In genomic region chr17:9536090-9536489, GRCm38 (mm10) we compare ENCODE assay signal across 21 mouse cellular contexts.
DNase-seq lines count a peak whose midpoint lies in the region; ATAC-seq and TF ChIP-seq lines count a peak whose summit lies in the region.
"Had no signal": no experiment of that assay in that cellular context is flagged by ENCODE, and none has a peak within 500 bp of the region (broad histone marks: within the 10 kb centered on the region; RNA-seq: fewer than 3 reads in every experiment).

No protein-coding gene starts in this region.

- no peak for ATAC-seq in midbrain, embryonic 14.5 days (ENCODE audit: low FRiP score, low TSS enrichment)
- ATAC-seq in midbrain, postnatal 0 days (ENCODE audit: low FRiP score): no peak
- ATAC-seq in forebrain, embryonic 15.5 days (replicated peaks): peak; percentile 84
- ATAC-seq in hindbrain, embryonic 16.5 days: 0 out of 2 replicates have a peak, but pooled peaks have one; percentile 63
- ATAC-seq in liver, embryonic 11.5 days (replicated peaks; ENCODE audit: low FRiP score): no peak
- ATAC-seq: activated CD4-positive, CD25-positive, alpha-beta regulatory T cell, adult 4 months; Patski had no signal

- TF ChIP-seq CTCF in cerebellum, adult 2 months (IDR thresholded peaks at IDR 0.05; ENCODE audit: borderline replicate concordance, insufficient read depth, low read depth, low read length): no peak
- TF ChIP-seq CTCF in midbrain, postnatal 0 days (IDR thresholded peaks at IDR 0.05): no peak

- H3K9ac ChIP-seq in midbrain, embryonic 14.5 days (replicated peaks; ENCODE audit: low read length): no peak overlapping the region
- no peak overlapping the region for H3K9ac ChIP-seq in midbrain, postnatal 0 days (replicated peaks; ENCODE audit: low read length, poor library complexity, severe bottlenecking)
- no peak overlapping the region for H3K9ac ChIP-seq in forebrain, embryonic 15.5 days (replicated peaks)
- H3K9ac ChIP-seq in hindbrain, embryonic 16.5 days (ENCODE audit: low read depth, low read length): no peak overlapping the region
- H3K9ac ChIP-seq in liver, embryonic 11.5 days (ENCODE audit: low read depth, low read length): no peak overlapping the region
- H3K9ac ChIP-seq: liver, embryonic 15.5 days had no signal

- H3K9me3 ChIP-seq in midbrain, embryonic 14.5 days (ENCODE audit: control insufficient read depth, low read length): no peaks in the 10 kb centered on the region
- H3K9me3 ChIP-seq in midbrain, postnatal 0 days (ENCODE audit: low read length): no peaks in the 10 kb centered on the region
- peaks cover 5% of the 10 kb centered on the region; the same call in 1 of the 2 replicates for H3K9me3 ChIP-seq in forebrain, embryonic 15.5 days
- no peaks in the 10 kb centered on the region; the same call in 1 of the 2 replicates for H3K9me3 ChIP-seq in hindbrain, embryonic 16.5 days (ENCODE audit: control insufficient read depth, low read length)
- H3K9me3 ChIP-seq in limb, embryonic 10.5 days (replicated peaks): no peaks in the 10 kb centered on the region
- H3K9me3 ChIP-seq in liver, embryonic 11.5 days (ENCODE audit: control insufficient read depth, low read length): no peaks in the 10 kb centered on the region
- H3K9me3 ChIP-seq: liver, embryonic 15.5 days had no signal

- peak; percentile 5 for DNase-seq in cerebellum, adult 9-10 months
- no peak for DNase-seq in cerebellum, adult 2 months
- DNase-seq in midbrain, embryonic 14.5 days: peak; percentile 20
- no peak for DNase-seq in midbrain, postnatal 0 days (ENCODE audit: low spot score)
- DNase-seq in limb, embryonic 10.5 days (ENCODE audit: low spot score): no peak
- DNase-seq in liver, embryonic 11.5 days (ENCODE audit: low spot score): no peak
- DNase-seq: adrenal gland, postnatal 25 days; cerebellum, adult 11-12 months; cerebellum, postnatal 36 days; gastrocnemius, adult 2 months; heart, postnatal 14 days; kidney, adult 9 months; kidney, postnatal 36 days; right cerebral cortex, postnatal 25 days had no signal

- H3K36me3 ChIP-seq in midbrain, embryonic 14.5 days (ENCODE audit: control insufficient read depth, insufficient read depth, low read length): no peaks in the 10 kb centered on the region
- no peaks in the 10 kb centered on the region for H3K36me3 ChIP-seq in midbrain, postnatal 0 days (ENCODE audit: insufficient read depth, low read length)
- H3K36me3 ChIP-seq in forebrain, embryonic 15.5 days: no peaks in the 10 kb centered on the region
- H3K36me3 ChIP-seq in hindbrain, embryonic 16.5 days (ENCODE audit: control insufficient read depth, insufficient read depth, low read length): no peaks in the 10 kb centered on the region
- H3K36me3 ChIP-seq in limb, embryonic 10.5 days: no peaks in the 10 kb centered on the region
- H3K36me3 ChIP-seq in liver, embryonic 11.5 days (ENCODE audit: control insufficient read depth, insufficient read depth, low read length): no peaks in the 10 kb centered on the region
- H3K36me3 ChIP-seq: liver, embryonic 15.5 days had no signal

- no peaks in the 10 kb centered on the region for H3K27me3 ChIP-seq in cerebellum, adult 2 months (ENCODE audit: control insufficient read depth, insufficient read depth, low read length)
- no peaks in the 10 kb centered on the region for H3K27me3 ChIP-seq in midbrain, embryonic 14.5 days (ENCODE audit: control insufficient read depth, insufficient read depth, low read length)
- H3K27me3 ChIP-seq in midbrain, postnatal 0 days (ENCODE audit: insufficient read depth, low read length): no peaks in the 10 kb centered on the region
- no peaks in the 10 kb centered on the region for H3K27me3 ChIP-seq in forebrain, embryonic 15.5 days
- H3K27me3 ChIP-seq in hindbrain, embryonic 16.5 days (replicated peaks; ENCODE audit: control insufficient read depth, insufficient read depth, low read length): no peaks in the 10 kb centered on the region
- no peaks in the 10 kb centered on the region for H3K27me3 ChIP-seq in limb, embryonic 10.5 days (ENCODE audit: low read depth, poor library complexity, severe bottlenecking)
- H3K27me3 ChIP-seq in liver, embryonic 11.5 days (replicated peaks; ENCODE audit: control insufficient read depth, insufficient read depth, low read length): no peaks in the 10 kb centered on the region
- H3K27me3 ChIP-seq: liver, embryonic 15.5 days; Patski had no signal

- no peak overlapping the region for H3K27ac ChIP-seq in cerebellum, adult 2 months (ENCODE audit: insufficient read depth, low read length)
- H3K27ac ChIP-seq in midbrain, embryonic 14.5 days (replicated peaks; ENCODE audit: low read depth, low read length): no peak overlapping the region
- no peak overlapping the region for H3K27ac ChIP-seq in midbrain, postnatal 0 days (ENCODE audit: low read depth, low read length)
- H3K27ac ChIP-seq in forebrain, embryonic 15.5 days (replicated peaks): peak overlapping the region; percentile 32; the same call in 1 of the 2 replicates
- H3K27ac ChIP-seq in hindbrain, embryonic 16.5 days (ENCODE audit: low read depth, low read length): no peak overlapping the region
- H3K27ac ChIP-seq in limb, embryonic 10.5 days: no peak overlapping the region
- H3K27ac ChIP-seq in liver, embryonic 11.5 days (ENCODE audit: low read depth, low read length): no peak overlapping the region
- H3K27ac ChIP-seq: gastrocnemius, adult 2 months; liver, embryonic 15.5 days; macrophage had no signal

- 20% methylated on average over 4 of the region's 4 CpGs for WGBS in cerebellum, adult 2 months
- WGBS in midbrain, embryonic 14.5 days: 26% methylated on average over 4 of the region's 4 CpGs
- WGBS in midbrain, postnatal 0 days: 40% methylated on average over 4 of the region's 4 CpGs
- 8% methylated on average over 4 of the region's 4 CpGs for WGBS in forebrain, embryonic 15.5 days
- WGBS in hindbrain, embryonic 16.5 days: 27% methylated on average over 4 of the region's 4 CpGs
- WGBS in limb, embryonic 10.5 days: 80% methylated on average over 4 of the region's 4 CpGs
- WGBS in liver, embryonic 11.5 days: 67% methylated on average over 4 of the region's 4 CpGs

- H3K4me2 ChIP-seq in midbrain, embryonic 14.5 days (ENCODE audit: low read length): no peak overlapping the region
- H3K4me2 ChIP-seq in midbrain, postnatal 0 days (ENCODE audit: low read depth, low read length, poor library complexity, severe bottlenecking): no peak overlapping the region
- H3K4me2 ChIP-seq in forebrain, embryonic 15.5 days (replicated peaks): no peak overlapping the region
- H3K4me2 ChIP-seq in hindbrain, embryonic 16.5 days (ENCODE audit: low read length): no peak overlapping the region
- H3K4me2 ChIP-seq in liver, embryonic 11.5 days: no peak overlapping the region
- H3K4me2 ChIP-seq: heart, embryonic 11.5 days; liver, embryonic 15.5 days had no signal

- TF ChIP-seq POLR2A in cerebellum, adult 2 months (IDR thresholded peaks at IDR 0.05; ENCODE audit: borderline replicate concordance, insufficient read depth, low read length): no peak

- H3K4me1 ChIP-seq in cerebellum, adult 2 months (ENCODE audit: control insufficient read depth, insufficient read depth, low read length): no peaks in the 10 kb centered on the region
- peaks cover 7% of the 10 kb centered on the region; the same call in 1 of the 2 replicates for H3K4me1 ChIP-seq in midbrain, embryonic 14.5 days (ENCODE audit: control insufficient read depth, insufficient read depth, low read length)
- no peaks in the 10 kb centered on the region for H3K4me1 ChIP-seq in midbrain, postnatal 0 days (ENCODE audit: insufficient read depth, low read length)
- peaks cover 27% of the 10 kb centered on the region for H3K4me1 ChIP-seq in forebrain, embryonic 15.5 days
- H3K4me1 ChIP-seq in hindbrain, embryonic 16.5 days (ENCODE audit: control insufficient read depth, insufficient read depth, low read depth, low read length): no peaks in the 10 kb centered on the region; the same call in 1 of the 2 replicates
- H3K4me1 ChIP-seq in limb, embryonic 10.5 days: no peaks in the 10 kb centered on the region
- H3K4me1 ChIP-seq in liver, embryonic 11.5 days (replicated peaks; ENCODE audit: control insufficient read depth, insufficient read depth, low read length): no peaks in the 10 kb centered on the region
- H3K4me1 ChIP-seq: liver, embryonic 15.5 days had no signal

- H3K4me3 ChIP-seq in cerebellum, adult 2 months (replicated peaks; ENCODE audit: insufficient read depth, low read depth, low read length): no peak overlapping the region
- no peak overlapping the region for H3K4me3 ChIP-seq in midbrain, embryonic 14.5 days (replicated peaks; ENCODE audit: low read depth, low read length)
- H3K4me3 ChIP-seq in midbrain, postnatal 0 days (ENCODE audit: low read depth, low read length): no peak overlapping the region
- H3K4me3 ChIP-seq in forebrain, embryonic 15.5 days: no peak overlapping the region
- H3K4me3 ChIP-seq in hindbrain, embryonic 16.5 days (ENCODE audit: low read length): no peak overlapping the region
- no peak overlapping the region for H3K4me3 ChIP-seq in limb, embryonic 10.5 days
- H3K4me3 ChIP-seq in liver, embryonic 11.5 days (ENCODE audit: low read depth, low read length): no peak overlapping the region
- H3K4me3 ChIP-seq: gastrocnemius, adult 2 months; liver, embryonic 15.5 days had no signal

Comparison
In these comparisons a context has a peak if more than half of its experiments do, and no peak if none do; other contexts are left out.
1. DNase-seq: peak in cerebellum, adult 9-10 months (single experiment) and midbrain, embryonic 14.5 days (single experiment); none in cerebellum, adult 2 months (0 of 2), midbrain, postnatal 0 days (single experiment), limb, embryonic 10.5 days (single experiment) and liver, embryonic 11.5 days (single experiment).
2. ATAC-seq: peak in forebrain, embryonic 15.5 days (single experiment) and hindbrain, embryonic 16.5 days (single experiment); none in midbrain, embryonic 14.5 days (single experiment), midbrain, postnatal 0 days (single experiment) and liver, embryonic 11.5 days (single experiment).